Mouse (Mus musculus) MEL (cell line): Measurements from ENCODE around the gene Tob2.

Experiments
- MAX ChIP-seq: IDR thresholded peaks from 2 replicates; pipeline ENCODE4 v1.6.1; 2011; ENCODE audit warnings: low read length, improper control_type of control experiment
- POLR2AphosphoS2 ChIP-seq: IDR thresholded peaks from 2 replicates; pipeline ENCODE4 v1.6.1; 2011; ENCODE audit warnings: low read length, improper control_type of control experiment
- SMC3 ChIP-seq: IDR thresholded peaks from 2 replicates; pipeline ENCODE4 v1.6.1; 2011; ENCODE audit warnings: low read depth, low read length, improper control_type of control experiment
- TBP ChIP-seq: IDR thresholded peaks from 2 replicates; pipeline ENCODE4 v1.8.0; 2011; ENCODE audit warnings: low read depth, low read length, improper control_type of control experiment

DNA sequence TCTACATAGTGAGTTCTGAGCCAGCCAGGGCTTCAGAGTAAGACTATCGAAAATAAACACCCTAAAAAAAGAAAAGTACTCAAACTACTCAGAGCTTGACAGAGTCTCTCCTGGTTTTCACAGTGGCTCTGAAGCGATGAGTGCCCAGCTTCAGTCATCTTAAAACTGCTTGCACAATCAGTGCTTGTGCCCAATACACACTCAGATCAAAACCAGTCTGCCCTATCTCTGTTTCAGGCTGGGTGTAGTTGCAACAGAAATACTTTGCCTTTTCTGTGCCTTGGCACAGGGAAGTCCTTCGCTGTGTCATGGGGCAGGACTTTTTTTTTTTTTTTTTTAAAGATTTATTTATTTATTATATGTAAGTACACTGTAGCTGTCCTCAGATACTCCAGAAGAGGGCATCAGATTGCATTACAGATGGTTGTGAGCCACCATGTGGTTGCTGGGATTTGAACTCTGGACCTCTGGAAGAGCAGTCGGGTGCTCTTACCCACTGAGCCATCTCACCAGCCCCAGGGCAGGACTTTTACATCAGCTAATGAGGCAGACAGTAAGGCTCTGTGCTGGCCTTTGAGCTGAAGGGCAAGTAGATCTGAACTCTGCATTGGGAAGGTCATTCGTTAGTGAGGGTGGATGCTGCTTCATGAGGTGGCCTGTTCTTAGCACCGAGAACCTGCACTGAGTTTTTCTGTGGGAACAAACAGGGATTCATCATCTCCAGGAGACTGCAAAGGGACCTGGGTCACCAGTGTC, 28.4 kb upstream of the Tob2 start:
- TF ChIP-seq POLR2AphosphoS2 (no peak), MAX (no peak), TBP (no peak), SMC3 (no peak)
